Mouse (Mus musculus): Measurements from ENCODE around the gene Pde4a.
A peak's percentile ranks its signal among the peaks of the same experiment; 100 is the strongest.
"Not testable (repeated sequence)": the region's sequence is repeated elsewhere in the genome, so short reads cannot be mapped to it uniquely, and the experiment has no call there.

Pde4a gene

GRCm38 (mm10) chr9:21183421-21183820 is 17.9 kb downstream of the Pde4a start:
- no peak for DNase-seq (ENCODE audit: low read depth, low spot score)

DNA sequence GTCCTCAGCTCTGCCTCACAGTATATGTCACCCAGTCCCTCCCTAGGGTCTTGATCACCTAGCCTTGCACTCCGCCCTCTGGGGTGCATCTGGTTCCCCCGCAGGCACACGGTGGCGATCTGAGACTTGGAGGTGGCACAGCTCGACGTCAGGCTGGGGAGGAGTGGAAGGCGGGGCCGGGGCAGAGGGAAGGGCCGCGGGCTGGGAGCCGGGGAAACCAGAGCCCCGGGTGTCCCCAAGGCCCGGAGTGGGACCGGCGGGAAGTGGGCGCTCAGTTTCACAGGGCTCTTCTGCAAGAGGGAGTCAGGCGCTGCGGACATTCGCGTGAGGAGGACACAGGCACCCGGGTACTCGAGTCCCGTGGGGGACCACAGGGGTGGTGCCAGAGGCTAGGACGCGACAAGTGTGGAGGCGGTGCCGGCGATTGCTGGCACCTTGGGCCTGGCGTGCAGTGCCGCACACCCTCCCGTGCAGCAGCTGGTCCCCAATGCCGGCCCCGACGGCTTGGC is 18.4 kb downstream of the Pde4a start:
- no peak for DNase-seq (ENCODE audit: low read depth, low spot score)

DNA sequence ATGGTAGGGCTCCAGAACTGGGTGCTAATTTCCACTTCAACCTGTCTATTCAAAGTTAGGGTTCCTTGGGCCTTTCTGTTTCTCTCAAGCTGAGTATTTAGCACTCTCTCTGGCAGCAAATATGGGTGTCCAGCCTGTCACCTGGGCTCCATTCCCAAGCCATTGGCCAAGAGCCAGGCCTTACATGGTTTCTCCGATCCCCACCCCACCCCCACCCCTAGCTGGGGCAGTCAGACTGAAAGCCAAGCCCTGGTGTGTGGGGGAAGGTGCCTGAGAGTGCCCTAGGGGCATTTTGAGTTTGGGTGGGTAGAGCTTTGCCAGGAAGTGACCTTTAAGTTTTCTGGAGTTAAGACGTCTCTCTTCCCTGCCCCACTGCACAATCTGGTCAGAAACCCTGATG is 19.2 kb downstream of the Pde4a start:
- DNase-seq (ENCODE audit: low read depth, low spot score) = no peak

GRCm38 (mm10) chr9:21185436-21185835 is 19.9 kb downstream of the Pde4a start:
- no peak for DNase-seq (ENCODE audit: low read depth, low spot score)

DNA sequence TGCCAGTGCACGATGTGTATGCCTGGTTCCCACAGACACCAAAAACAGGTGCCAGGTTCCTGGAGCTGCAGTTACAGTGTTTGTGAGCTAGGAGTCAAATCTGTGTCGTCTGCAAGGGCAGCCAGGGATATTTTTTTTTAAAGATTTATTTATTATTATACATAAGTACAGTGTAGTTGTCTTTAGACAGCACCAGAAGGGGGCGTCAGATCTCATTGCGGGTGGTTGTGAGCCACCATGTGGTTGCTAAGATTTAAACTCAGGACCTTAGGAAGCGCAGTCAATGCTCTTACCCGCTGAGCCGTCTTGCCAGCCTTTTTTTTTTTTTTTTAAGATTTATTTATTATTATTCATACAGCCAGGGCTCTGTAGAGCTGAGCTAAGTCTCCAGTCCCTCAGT is 24.4 kb downstream of the Pde4a start:
- no peak for DNase-seq (ENCODE audit: low read depth, low spot score)

DNA sequence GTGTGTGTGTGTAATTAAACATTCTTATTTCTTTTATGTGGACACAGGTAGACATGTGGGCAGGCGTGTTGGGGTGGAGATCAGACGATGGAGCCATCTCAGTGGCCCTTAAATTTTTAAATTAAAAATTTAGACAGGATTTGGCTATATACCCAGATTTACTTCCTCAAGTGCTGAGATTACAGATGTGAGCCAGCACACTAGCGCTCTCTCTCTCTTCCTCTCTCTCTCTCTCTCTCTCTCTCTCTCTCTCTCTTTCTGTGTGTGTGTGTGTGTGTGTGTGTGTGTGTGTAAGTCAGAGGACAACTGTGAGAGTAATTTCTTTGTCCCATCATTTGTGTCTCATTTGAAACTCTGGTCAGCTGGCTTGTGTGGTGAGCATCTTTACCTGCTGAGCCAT is 25.2 kb downstream of the Pde4a start:
- DNase-seq (ENCODE audit: low read depth, low spot score) = no peak

GRCm38 (mm10) chr9:21193786-21194185 is 28.3 kb downstream of the Pde4a start:
- no peak for DNase-seq (ENCODE audit: low read depth, low spot score)

DNA sequence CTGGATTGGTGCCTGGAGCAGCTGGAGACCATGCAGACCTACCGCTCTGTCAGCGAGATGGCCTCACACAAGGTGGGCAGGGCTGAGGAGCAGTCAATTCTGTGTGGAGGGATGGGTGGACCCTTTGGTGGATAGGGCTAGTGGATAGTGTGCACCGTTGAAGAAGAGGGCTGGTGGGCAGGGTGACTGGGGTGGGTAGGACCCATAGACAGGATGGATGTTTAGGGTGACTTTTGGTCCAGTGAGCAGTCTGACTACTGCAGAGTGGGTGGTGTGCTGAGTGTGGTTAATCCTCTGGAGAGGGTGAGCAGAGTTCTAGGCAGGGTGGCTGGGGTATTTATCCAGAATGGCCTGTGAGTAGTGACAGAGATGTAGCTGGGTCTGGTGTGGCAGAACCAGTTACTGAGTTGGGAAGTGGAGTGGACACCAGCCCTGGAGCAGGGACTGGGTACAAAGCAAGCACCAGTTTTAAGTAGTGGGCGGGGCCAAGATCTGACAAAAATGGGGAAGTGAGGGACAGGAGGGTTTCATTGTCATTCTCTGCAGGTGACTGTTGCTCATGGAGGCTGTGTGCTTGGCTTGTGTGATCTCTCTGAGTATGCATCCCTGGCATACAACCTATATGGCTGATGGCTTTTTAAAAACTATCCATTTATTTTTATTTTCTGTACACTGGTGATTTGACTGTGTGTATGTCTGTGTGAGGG is 29.4 kb downstream of the Pde4a start:
- DNase-seq (ENCODE audit: low read depth, low spot score) = no peak

- not testable (repeated sequence) for DNase-seq (ENCODE audit: low read depth, low spot score)
These were observed 30.4 kb downstream of the Pde4a start for GRCm38 (mm10) chr9:21195736-21196505.

GRCm38 (mm10) chr9:21196521-21197433 is 31.3 kb downstream of the Pde4a start:
- DNase-seq (ENCODE audit: low read depth, low spot score) = no peak

DNA sequence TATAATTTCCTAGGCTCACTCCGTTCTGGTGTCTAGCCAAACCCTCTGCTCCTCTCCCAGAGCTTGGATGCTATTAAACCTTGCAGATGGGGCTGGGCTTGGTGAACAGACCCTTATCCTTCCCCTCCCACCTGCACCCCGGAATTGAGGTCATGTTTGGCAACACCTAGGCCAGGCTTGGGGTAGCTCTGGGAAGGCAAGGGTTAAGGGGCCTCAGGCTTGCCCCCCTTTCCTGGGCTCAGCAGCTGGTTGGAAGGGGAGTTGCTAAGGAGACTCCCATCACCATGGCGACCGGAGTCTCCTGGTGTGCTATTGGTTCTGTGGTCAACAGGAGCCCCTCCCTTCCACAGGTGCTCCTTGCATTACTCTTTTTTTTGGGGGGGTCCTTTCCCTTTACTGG is 32.5 kb downstream of the Pde4a start:
- peak; percentile 61 for DNase-seq (ENCODE audit: low read depth, low spot score)

DNA sequence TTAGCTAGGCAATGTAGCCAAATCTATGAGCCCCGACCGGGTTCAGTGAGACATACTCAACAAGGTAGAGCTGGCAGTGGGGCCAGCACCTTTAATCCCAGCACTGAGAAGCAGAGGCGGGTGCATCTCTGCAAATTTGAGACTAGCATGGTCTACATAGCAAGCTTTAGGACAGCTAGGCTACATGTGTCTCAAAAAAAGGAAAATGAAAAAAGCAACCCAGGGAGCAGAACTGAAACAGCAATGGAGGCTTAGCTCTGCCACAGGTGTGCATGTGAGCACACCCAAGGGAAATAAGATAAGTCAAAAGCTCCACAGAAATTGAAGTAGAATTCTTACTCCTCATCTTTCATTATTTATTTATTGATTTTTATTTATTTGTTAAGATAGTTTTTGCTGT is 33.4 kb downstream of the Pde4a start:
- no peak for DNase-seq (ENCODE audit: low read depth, low spot score)

DNA sequence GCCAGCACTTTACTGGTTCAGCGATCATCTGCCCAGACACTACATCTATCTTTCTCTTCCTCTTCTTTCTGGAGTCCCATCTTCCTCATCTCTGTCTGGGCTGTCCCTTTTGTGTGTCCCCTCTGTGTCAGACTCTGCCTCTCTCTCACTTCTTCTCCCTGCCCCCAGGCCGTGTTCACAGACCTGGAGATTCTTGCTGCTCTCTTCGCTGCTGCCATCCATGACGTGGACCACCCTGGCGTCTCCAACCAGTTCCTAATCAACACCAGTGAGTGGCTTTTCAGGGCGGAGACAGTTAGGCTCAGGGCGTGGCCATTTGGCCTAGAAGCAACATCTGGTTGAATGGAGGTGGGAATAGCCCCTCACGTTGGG is 38.6 kb downstream of the Pde4a start:
- no peak for DNase-seq (ENCODE audit: low read depth, low spot score)

DNA sequence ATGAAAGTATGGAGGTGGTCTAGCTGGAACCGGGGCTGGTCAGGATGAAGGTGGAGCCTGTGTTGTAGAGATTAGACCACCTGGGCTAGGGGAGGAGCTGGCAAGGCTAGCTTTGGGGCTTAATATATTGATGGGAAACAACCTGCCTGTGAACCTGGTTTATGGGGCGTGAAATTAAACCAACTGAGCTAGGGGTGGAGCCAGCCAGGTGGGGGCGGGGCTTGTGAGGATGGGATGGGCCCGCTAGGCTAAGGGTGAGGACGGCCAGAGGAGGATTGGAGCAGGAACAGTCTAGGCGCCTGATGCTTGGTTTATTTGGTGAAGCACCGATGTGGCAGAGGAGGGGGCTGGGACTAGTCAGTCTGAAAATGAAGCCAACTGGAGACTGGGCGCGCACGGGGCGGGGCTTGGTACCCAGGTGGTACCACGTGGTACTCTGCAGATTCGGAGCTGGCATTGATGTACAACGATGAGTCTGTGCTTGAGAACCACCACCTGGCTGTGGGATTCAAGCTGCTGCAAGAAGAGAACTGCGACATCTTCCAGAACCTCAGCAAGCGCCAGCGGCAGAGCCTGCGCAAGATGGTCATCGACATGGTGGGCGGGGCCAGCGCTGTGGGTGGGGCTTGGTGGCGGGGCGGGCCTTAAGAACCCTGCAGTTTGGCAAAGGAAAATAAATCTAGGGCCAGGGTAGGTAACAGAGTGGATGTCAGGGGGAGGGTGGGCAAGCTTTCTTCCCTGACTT is 39.2 kb downstream of the Pde4a start:
- peak; percentile 55 for DNase-seq (ENCODE audit: low read depth, low spot score)

DNA sequence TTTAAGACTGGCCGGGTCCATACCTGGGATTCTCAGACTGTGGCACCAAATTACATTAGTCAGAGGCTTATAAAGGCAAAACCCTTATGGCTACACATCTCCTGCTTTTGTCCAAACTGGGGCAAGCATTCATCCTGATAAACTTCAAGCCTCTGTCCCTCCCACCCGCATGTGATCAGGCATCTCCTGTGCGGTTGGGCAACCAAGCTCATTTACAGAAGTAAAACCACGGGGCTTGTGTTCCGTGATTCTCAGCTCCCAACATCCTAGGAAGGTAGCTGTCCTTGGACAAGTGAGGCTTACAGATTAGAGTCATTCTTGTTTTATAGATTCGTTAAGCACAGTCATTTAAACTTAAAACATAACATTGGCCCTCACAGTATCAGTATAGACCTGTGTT is 41.3 kb downstream of the Pde4a start:
- DNase-seq (ENCODE audit: low read depth, low spot score) = no peak

DNA sequence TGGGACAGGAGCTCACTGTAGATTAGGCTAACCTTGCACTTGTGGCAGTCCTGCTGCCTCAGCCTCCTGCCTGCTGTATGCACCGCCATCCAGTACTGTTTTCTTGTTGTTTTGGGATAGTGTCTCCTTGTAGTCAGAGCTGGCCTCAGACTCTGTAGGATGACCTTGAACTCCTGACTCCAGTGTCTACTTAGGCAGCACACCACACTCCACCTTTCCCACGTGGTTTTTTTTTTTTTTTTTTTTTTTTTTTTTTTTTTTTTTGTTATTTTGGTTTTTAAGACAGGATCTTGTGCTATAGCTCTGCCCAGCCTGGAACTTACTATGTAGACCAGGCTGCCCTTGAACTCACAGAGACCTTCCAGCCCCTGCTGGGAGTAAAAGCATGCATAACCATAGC is 43.1 kb downstream of the Pde4a start:
- no peak for DNase-seq (ENCODE audit: low read depth, low spot score)

- DNase-seq (ENCODE audit: low read depth, low spot score) = no peak
These were observed 45.3 kb downstream of the Pde4a start for GRCm38 (mm10) chr9:21210821-21211220.

DNA sequence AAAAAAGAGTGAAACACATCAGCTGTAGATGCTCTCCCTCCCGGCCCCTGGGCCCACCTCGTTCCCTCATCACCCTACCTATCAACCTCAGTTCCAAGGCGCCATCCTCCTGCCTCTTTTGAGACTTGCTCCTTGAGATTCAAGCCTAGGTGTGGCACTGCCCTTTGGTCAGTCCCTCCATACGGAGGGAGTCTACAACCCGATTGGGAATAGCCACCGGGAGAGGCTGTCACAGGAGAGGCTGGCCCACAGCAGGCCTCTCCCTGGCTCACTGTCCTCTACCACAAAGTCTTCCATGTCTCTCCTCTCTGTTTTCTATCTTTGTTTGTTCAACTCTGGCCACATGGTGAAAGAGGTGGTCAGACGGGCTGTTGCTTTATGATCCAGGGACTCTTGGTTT is 46.1 kb downstream of the Pde4a start:
- DNase-seq (ENCODE audit: low read depth, low spot score) = no peak

DNA sequence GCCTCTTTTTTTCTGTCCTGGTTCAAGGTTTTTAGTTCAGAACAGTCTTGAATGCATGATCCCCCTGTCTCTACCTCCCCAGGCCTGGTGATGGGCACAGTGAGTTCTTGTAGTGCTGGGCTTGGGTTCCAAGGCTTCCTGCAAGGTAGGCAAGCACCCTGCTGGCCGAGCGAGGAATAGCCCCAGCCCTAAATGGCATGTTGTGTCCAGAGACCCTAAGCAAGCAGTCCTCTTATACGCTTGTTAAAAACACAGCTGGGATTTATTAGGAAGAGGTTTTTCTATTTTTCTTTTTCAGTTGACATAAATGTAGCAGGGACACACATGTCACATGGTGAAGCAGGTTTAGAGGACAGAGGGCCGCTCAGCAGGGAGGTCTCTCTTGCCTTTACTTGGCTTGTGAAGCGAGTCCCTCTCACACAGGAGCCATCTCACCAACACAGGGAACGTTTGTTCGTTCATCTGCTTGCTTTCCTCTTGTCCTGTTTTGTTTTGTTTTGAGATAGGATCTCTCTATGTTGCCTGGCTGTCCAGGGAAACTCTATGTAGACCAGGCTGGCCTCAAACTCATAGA is 48.2 kb downstream of the Pde4a start:
- DNase-seq (ENCODE audit: low read depth, low spot score) = no peak

DNA sequence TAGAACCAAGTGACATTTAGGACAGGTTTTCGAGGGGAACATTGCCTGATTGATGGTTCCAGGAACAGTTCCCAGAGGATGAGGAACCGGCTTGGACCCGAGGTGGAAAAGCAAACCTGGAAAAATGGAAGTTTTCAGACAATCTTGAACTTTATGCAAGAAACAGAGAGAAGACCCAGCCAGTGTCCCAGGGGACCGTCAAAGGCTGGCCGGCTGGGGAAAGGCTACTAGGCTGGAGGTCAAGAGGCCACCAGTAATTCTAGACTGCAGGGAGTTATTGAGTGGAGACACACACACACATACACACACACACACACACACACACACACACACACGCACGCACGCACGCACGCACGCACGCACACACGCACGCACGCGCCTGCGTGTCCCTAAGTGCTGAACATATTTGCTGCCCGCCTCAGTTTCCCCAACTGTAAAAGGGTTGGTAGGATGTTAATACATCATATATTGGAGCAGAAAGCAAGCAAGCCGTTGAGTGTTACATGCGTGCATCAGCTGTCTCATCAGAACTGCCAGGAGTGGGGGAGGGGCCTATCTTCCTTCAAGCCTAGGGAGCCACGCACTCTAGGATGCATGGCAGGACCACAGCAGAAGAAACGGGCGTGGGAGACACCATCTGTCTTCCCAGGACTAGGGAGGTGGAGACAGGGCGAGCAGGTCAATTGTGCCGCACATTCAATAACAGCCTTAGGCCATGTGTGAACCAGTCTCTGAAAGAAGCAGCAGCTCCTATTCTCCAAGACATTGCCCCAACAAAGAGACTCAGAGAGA is 50.7 kb downstream of the Pde4a start:
- DNase-seq (ENCODE audit: low read depth, low spot score) = no peak

Data from mesoderm, embryonic 11.5 days (tissue).